Mouse (Mus musculus) heart, adult 10 weeks (tissue): Measurements from ENCODE around the gene Cntnap3. TPM values are rescaled to one million over a fixed set of nuclear protein-coding genes. Genes with fewer than 3 reads are reported as not detected.

Experiments
- polyA plus RNA-seq: library from polyadenylated mRNA; stranded (reverse); fragments of 350-450 nt; fragmentation: Illumina TruSeq; extraction: RNeasy Lipid Tissue Mini Kit (QIAGEN cat#74804); gene quantifications from one replicate; pipeline ENCODE4 v1.2.3, GENCODE M21; 2014; ENCODE audit warnings: low read depth, low replicate concordance

The Cntnap3 gene
- polyA plus RNA-seq = not detected

DNA sequence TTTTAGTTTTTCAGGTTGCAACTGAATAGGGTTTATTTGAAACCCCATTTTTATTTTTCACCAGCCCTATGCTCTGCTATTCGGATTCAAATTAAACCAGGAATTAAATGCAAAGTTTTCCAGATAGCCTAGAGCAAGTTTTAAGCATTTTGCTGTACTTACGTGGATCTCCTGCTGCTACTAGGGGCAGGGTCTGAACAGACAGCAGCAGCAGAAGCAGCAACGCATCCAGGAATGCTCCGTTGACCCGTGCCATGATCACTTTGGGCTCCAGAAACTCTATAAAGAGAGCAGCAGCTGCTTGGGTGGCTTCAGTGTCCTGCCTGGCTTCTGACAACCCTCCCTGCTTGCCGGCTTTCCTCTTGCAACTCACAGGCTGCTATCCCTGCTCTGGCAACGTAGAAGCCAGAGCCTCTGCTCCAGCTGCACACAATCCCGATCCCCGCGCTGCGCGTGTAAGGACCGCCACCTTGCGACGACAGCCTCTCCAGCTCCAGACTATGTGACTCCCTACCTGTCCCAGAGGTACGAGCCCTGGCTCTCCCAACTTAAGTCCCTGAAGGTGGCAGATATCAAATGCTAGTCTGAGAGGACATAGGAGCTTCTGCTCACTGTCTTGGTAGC, at the start of gene Cntnap3:
TSS of gene Cntnap3 (minus strand) at position 371 of the 624 bp plus-strand sequence.

DNA sequence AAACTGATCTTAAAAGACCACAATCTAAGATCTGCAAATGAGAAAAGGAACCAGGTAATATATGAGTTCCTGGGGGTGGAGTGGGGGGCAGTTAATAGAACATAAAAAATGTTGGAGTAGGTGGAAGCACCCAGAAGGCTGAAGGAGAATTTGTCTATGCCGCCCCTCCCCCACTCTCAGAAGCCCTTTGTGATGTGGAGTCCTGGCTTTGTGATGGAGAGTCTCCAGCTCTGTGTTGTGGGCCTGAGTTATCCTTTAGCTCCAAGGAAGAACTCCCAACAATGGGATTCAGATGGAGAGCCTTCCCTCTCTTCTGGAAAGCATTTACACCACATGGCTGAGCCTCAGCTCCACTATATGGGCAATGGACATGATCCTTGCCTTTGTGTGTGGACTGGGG, 13.4 kb upstream of the Cntnap3 start, which contains the start of gene Spata31:
TSS of gene Spata31 (plus strand) at position 216 of the 400 bp plus-strand sequence.

Other genes with a start within 250 kb of the Cntnap3 start
- gene Spata31, start 13.5 kb upstream of the Cntnap3 start, polyA plus RNA-seq = not detected
- gene Spata31d1c, start 129.1 kb upstream of the Cntnap3 start, polyA plus RNA-seq = not detected
- not detected for gene Prss47, start 148.8 kb upstream of the Cntnap3 start, polyA plus RNA-seq
- gene Mfsd14b, start 209.0 kb upstream of the Cntnap3 start, polyA plus RNA-seq = 13.0 TPM
- gene Olfr465-ps1, start 234.1 kb upstream of the Cntnap3 start, polyA plus RNA-seq = not detected
- gene Olfr466, start 246.3 kb upstream of the Cntnap3 start, polyA plus RNA-seq = not detected